Mouse (Mus musculus) CD4-positive, CD25-positive, alpha-beta regulatory T cell, adult 4 months (primary cell): Measurements from ENCODE around the gene Lbr. TPM values are rescaled to one million over a fixed set of nuclear protein-coding genes. Genes with fewer than 3 reads are reported as not detected.

Source experiments
- ATAC-seq: one replicate; pipeline ENCODE4 v1.8.0; 2017
- polyA plus RNA-seq, 2 experiments: library from polyadenylated mRNA; unstranded; fragments of 100-300 nt; shearing (Covaris generic); gene quantifications; one replicate each; pipeline ENCODE4 v1.2.1; 2017

Gene Lbr
- polyA plus RNA-seq, 2 experiments from 2014 or later: 319 to 341 TPM

- ATAC-seq: no peak
Observed at GRCm38 (mm10) chr1:181771871-181772270, 71.0 kb downstream of the Lbr start.

GRCm38 (mm10) chr1:181769392-181769791 lies 73.5 kb downstream of the Lbr start:
- no peak for ATAC-seq

Other genes starting within 250 kb of the Lbr start
- 1 to 10 TPM in 1 of 2 experiments, under 1 TPM in 1; 0.43 to 1.3 TPM for gene Enah, start 176.9 kb upstream of the Lbr start, polyA plus RNA-seq